Mouse (Mus musculus): ENCODE data around the gene Cercam.

DNA sequence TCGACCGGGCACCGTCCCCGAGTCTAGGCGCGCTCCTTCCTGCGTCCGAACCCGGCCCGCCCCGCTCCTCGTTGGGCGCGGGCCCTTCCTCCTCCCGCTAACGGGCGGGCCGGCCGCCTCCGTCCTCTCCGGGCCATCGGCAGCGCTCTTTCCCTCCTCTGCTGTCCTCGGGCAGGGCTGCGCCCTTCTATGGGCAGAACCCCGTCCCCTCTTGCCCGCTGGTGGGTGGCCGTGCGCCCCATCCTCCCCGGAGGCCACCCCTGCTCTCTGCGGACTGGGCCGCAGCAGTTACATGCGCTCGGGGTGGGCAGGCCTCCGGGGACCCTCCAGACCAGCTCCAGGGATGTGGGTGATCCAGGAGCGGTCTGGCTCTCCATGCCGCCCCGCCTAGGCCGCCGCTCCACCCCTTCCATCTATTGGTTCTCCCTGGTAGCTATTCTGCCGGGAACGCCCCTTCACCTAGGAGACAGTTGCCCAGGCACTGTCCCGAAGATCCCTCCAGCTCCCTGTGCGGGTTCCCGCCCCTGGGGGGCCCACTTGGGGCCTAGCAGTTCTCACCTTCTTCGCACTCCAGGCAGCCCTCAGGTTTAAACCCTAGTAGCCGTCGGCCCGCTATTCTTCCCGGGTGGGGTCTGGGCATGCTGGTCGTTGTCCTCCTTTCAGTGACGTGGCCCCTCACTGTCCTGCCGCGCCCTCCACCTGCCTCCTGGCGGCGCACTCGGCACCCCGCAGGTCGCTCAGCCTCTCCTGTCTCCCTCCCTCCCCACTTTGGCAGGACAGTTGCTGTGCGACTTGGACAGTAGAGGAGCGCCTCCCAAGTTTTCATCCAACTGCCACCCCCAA lies 21.2 kb downstream of the Cercam start:
- peak; percentile 7 for TF ChIP-seq POLR2A (IDR thresholded peaks at IDR 0.05; ENCODE audit: insufficient read depth, low read length)
- TF ChIP-seq CTCF (IDR thresholded peaks at IDR 0.05; ENCODE audit: low read depth, low read length), result peak; percentile 60
- TF ChIP-seq EP300 (IDR thresholded peaks at IDR 0.05; ENCODE audit: insufficient read depth, low read depth, low read length), result no peak

All from ES-Bruce4 (cell line).